Mouse (Mus musculus) ES-Bruce4 (cell line): Measurements from ENCODE around the gene Olfr971. TPM values are rescaled to one million over a fixed set of nuclear protein-coding genes. Genes with fewer than 3 reads are reported as not detected.
"Not testable (repeated sequence)": the region's sequence is repeated elsewhere in the genome, so short reads cannot be mapped to it uniquely, and the experiment has no call there.

Experiments
- H3K27ac ChIP-seq: 2 replicates; pipeline ENCODE4 v1.5.1; 2012; ENCODE audit warnings: low read length, inconsistent platforms; ENCODE audit not compliant: insufficient read depth
- H3K27me3 ChIP-seq: 2 replicates; pipeline ENCODE4 v1.6.1; 2012; ENCODE audit warnings: mild to moderate bottlenecking, low read length, inconsistent platforms; ENCODE audit not compliant: control insufficient read depth, poor library complexity, insufficient read depth, severe bottlenecking
- H3K36me3 ChIP-seq: 2 replicates; pipeline ENCODE4 v1.6.1; 2012; ENCODE audit warnings: inconsistent platforms, mild to moderate bottlenecking, low read length, moderate library complexity; ENCODE audit not compliant: control insufficient read depth, poor library complexity, insufficient read depth, severe bottlenecking
- H3K4me1 ChIP-seq: one replicate; pipeline ENCODE4 v1.8.1; 2011; ENCODE audit warnings: low read length; ENCODE audit not compliant: control insufficient read depth, insufficient read depth
- H3K4me3 ChIP-seq: 2 replicates; pipeline ENCODE4 v1.5.1; 2011; ENCODE audit warnings: low read depth, mild to moderate bottlenecking, low read length
- H3K9ac ChIP-seq: 2 replicates; pipeline ENCODE4 v1.6.1; 2012; ENCODE audit warnings: low read depth, mild to moderate bottlenecking, inconsistent platforms; ENCODE audit not compliant: poor library complexity, severe bottlenecking
- H3K9me3 ChIP-seq: replicated peaks from 2 replicates; pipeline ENCODE4 v1.6.1; 2012; ENCODE audit warnings: mild to moderate bottlenecking, low read length, inconsistent platforms; ENCODE audit not compliant: control insufficient read depth, poor library complexity, insufficient read depth, severe bottlenecking
- CTCF ChIP-seq: IDR thresholded peaks from one replicate; pipeline ENCODE4 v1.8.1; 2011; ENCODE audit warnings: low read depth, low read length
- EP300 ChIP-seq: IDR thresholded peaks from 2 replicates; pipeline ENCODE4 v1.6.1; 2011; ENCODE audit warnings: low read depth, low read length; ENCODE audit not compliant: insufficient read depth
- POLR2A ChIP-seq: IDR thresholded peaks from one replicate; pipeline ENCODE4 v1.8.1; 2011; ENCODE audit warnings: low read length; ENCODE audit not compliant: insufficient read depth
- polyA plus RNA-seq: library from polyadenylated mRNA; stranded (reverse); fragments of >200 nt; gene quantifications from 2 replicates; pipeline ENCODE4 v1.2.4, GENCODE M21; 2011; ENCODE audit warnings: low read depth; ENCODE audit not compliant: missing spikeins, insufficient read depth, insufficient read length

Gene Olfr971
- not detected in 2 replicates for polyA plus RNA-seq

GRCm38 (mm10) chr9:39836576-39836975, at the start of gene Olfr971:
TSS of gene Olfr971 (plus strand) at chr9:39836876.
- H3K27ac ChIP-seq, H3K4me1 ChIP-seq, H3K4me3 ChIP-seq, H3K27me3 ChIP-seq, H3K9ac ChIP-seq, H3K9me3 ChIP-seq, H3K36me3 ChIP-seq: not testable (repeated sequence)

GRCm38 (mm10) chr9:39790558-39790957, 46.1 kb upstream of the Olfr971 start, which contains the start of gene Olfr969:
TSS of gene Olfr969 (plus strand) at chr9:39790945.
- Histone ChIP-seq H3K9ac (no peak within 1 kb of the TSS), H3K27me3 (no peaks in the 10 kb centered on the region), H3K36me3 (no peaks in the 10 kb centered on the region), H3K9me3 (no peaks in the 10 kb centered on the region), H3K27ac (no peak within 1 kb of the TSS), H3K4me1 (no peaks in the 10 kb centered on the region), H3K4me3 (no peak within 1 kb of the TSS)
- TF ChIP-seq CTCF (no peak), EP300 (no peak), POLR2A (no peak)

- no peaks in the 10 kb centered on the region for H3K36me3 ChIP-seq
- TF ChIP-seq CTCF (no peak), EP300 (no peak), POLR2A (no peak)
Observed at GRCm38 (mm10) chr9:39808560-39808959, 28.1 kb upstream of the Olfr971 start, which contains the start of gene Olfr970. TSS of gene Olfr970 (plus strand) at chr9:39808860.

GRCm38 (mm10) chr9:39866122-39866521, 29.4 kb downstream of the Olfr971 start, which contains the start of gene Olfr972:
TSS of gene Olfr972 (plus strand) at chr9:39866422.
- no peaks in the 10 kb centered on the region for H3K36me3 ChIP-seq
- H3K4me3 ChIP-seq = no peak within 1 kb of the TSS
- no peaks in the 10 kb centered on the region for H3K9me3 ChIP-seq
- no peaks in the 10 kb centered on the region for H3K27me3 ChIP-seq
- H3K27ac ChIP-seq = no peak within 1 kb of the TSS
- H3K9ac ChIP-seq = no peak within 1 kb of the TSS
- no peaks in the 10 kb centered on the region for H3K4me1 ChIP-seq
- no peak for TF ChIP-seq POLR2A
- TF ChIP-seq EP300 = no peak

More at GRCm38 (mm10) chr9:39808560-39808959, 28.1 kb upstream of the Olfr971 start, which contains the start of gene Olfr970:
- Histone ChIP-seq H3K4me3 (no peak within 1 kb of the TSS), H3K27ac (no peak within 1 kb of the TSS), H3K9ac (no peak within 1 kb of the TSS), H3K27me3 (no peaks in the 10 kb centered on the region), H3K4me1 (no peaks in the 10 kb centered on the region), H3K9me3 (no peaks in the 10 kb centered on the region)

- not testable (repeated sequence) for H3K27me3 ChIP-seq, H3K9me3 ChIP-seq, H3K4me1 ChIP-seq, H3K9ac ChIP-seq, H3K27ac ChIP-seq, H3K36me3 ChIP-seq, H3K4me3 ChIP-seq
Observed at GRCm38 (mm10) chr9:39871986-39872385, 35.3 kb downstream of the Olfr971 start.

- not testable (repeated sequence) for H3K36me3 ChIP-seq, H3K9ac ChIP-seq, H3K27me3 ChIP-seq, H3K9me3 ChIP-seq, H3K4me1 ChIP-seq, H3K4me3 ChIP-seq, H3K27ac ChIP-seq
Observed at GRCm38 (mm10) chr9:39877541-39878396, 41.1 kb downstream of the Olfr971 start.

Other genes with a start within 250 kb of the Olfr971 start
- gene AW551984, start 232.5 kb upstream of the Olfr971 start, polyA plus RNA-seq = 1.5 and 2.0 TPM in 2 replicates
- not detected in 2 replicates for gene Olfr148, start 226.2 kb upstream of the Olfr971 start, polyA plus RNA-seq
- gene Olfr960, start 215.5 kb upstream of the Olfr971 start, polyA plus RNA-seq = not detected in 2 replicates
- gene Olfr961, start 191.8 kb upstream of the Olfr971 start, polyA plus RNA-seq = not detected in 2 replicates
- not detected in 2 replicates for gene Olfr963, start 169.7 kb upstream of the Olfr971 start, polyA plus RNA-seq
- not detected in 2 replicates for gene Olfr149, start 129.8 kb upstream of the Olfr971 start, polyA plus RNA-seq
- gene Olfr965, start 125.5 kb upstream of the Olfr971 start, polyA plus RNA-seq = not detected in 2 replicates
- not detected in 2 replicates for gene Olfr150, start 105.9 kb upstream of the Olfr971 start, polyA plus RNA-seq
- gene Olfr967, start 90.6 kb upstream of the Olfr971 start, polyA plus RNA-seq = not detected in 2 replicates
- gene Olfr968, start 53.6 kb upstream of the Olfr971 start, polyA plus RNA-seq = not detected in 2 replicates
- not detected in 2 replicates for gene Olfr969, start 45.9 kb upstream of the Olfr971 start, polyA plus RNA-seq
- gene Olfr970, start 28.0 kb upstream of the Olfr971 start, polyA plus RNA-seq = not detected in 2 replicates
- gene Olfr972, start 29.5 kb downstream of the Olfr971 start, polyA plus RNA-seq = not detected in 2 replicates
- not detected in 2 replicates for gene Olfr229, start 70.5 kb downstream of the Olfr971 start, polyA plus RNA-seq
- gene Olfr974, start 100.6 kb downstream of the Olfr971 start, polyA plus RNA-seq = not detected in 2 replicates
- 0.36 TPM in 1 of 2 replicates, not detected in the other for gene Olfr975, start 115.2 kb downstream of the Olfr971 start, polyA plus RNA-seq
- gene Olfr976, start 124.3 kb downstream of the Olfr971 start, polyA plus RNA-seq = 0.19 TPM in 1 of 2 replicates, not detected in the other
- not detected in 2 replicates for gene Olfr978, start 155.2 kb downstream of the Olfr971 start, polyA plus RNA-seq
- not detected in 2 replicates for gene Olfr979, start 166.6 kb downstream of the Olfr971 start, polyA plus RNA-seq
- not detected in 2 replicates for gene Olfr980, start 172.7 kb downstream of the Olfr971 start, polyA plus RNA-seq
- 0.15 TPM in 1 of 2 replicates, not detected in the other for gene Olfr981, start 184.6 kb downstream of the Olfr971 start, polyA plus RNA-seq
- gene Olfr982, start 237.0 kb downstream of the Olfr971 start, polyA plus RNA-seq = not detected in 2 replicates